8 mouse cellular contexts compared by ENCODE assay signal in genomic region chr15:79691023-79691508, GRCm38 (mm10). TPM values are rescaled to one million over a fixed set of nuclear protein-coding genes. Genes with fewer than 3 reads are reported as not detected.
DNase-seq lines count a peak whose midpoint lies in the region; ATAC-seq and TF ChIP-seq lines count a peak whose summit lies in the region.

No protein-coding gene starts in this region.

- peak; percentile 4 for ATAC-seq in forebrain, embryonic 16.5 days
- ATAC-seq in intestine, embryonic 14.5 days (replicated peaks; ENCODE audit: low FRiP score, low TSS enrichment, low read depth): peak; percentile 21
- no peak for ATAC-seq in megakaryocyte progenitor cell, adult 5-6 weeks (replicated peaks; ENCODE audit: poor library complexity)

- peaks cover 61% of the 10 kb centered on the region for H3K79me2 ChIP-seq in macrophage (ENCODE audit: inconsistent target)

- H3K4me3 ChIP-seq in left cerebral cortex, adult 2 months: peak overlapping the region; percentile 97
- H3K4me3 ChIP-seq in brown adipose tissue, adult 24 weeks (ENCODE audit: insufficient read depth, low read depth, low read length): peak overlapping the region; percentile 73
- H3K4me3 ChIP-seq in forebrain, embryonic 16.5 days (replicated peaks; ENCODE audit: low read length): peak overlapping the region; percentile 91
- H3K4me3 ChIP-seq in intestine, embryonic 14.5 days (ENCODE audit: low read depth, low read length): peak overlapping the region; percentile 80
- peak overlapping the region; percentile 60 for H3K4me3 ChIP-seq in macrophage (ENCODE audit: inconsistent target)

- peak overlapping the region; percentile 73 for H3K4me2 ChIP-seq in forebrain, embryonic 16.5 days (ENCODE audit: low read length)
- peak overlapping the region; percentile 98 for H3K4me2 ChIP-seq in intestine, embryonic 14.5 days (ENCODE audit: low read length)

- peak overlapping the region; percentile 87 for H3K27ac ChIP-seq in left cerebral cortex, adult 2 months
- H3K27ac ChIP-seq in brown adipose tissue, adult 24 weeks (replicated peaks; ENCODE audit: low read depth, low read length): no peak overlapping the region
- H3K27ac ChIP-seq in forebrain, embryonic 16.5 days (ENCODE audit: low read length): peak overlapping the region; percentile 84
- peak overlapping the region; percentile 73 for H3K27ac ChIP-seq in intestine, embryonic 14.5 days (ENCODE audit: low read depth)
- H3K27ac ChIP-seq in macrophage: no peak overlapping the region

- no peaks in the 10 kb centered on the region for H3K9me3 ChIP-seq in forebrain, embryonic 16.5 days (ENCODE audit: control insufficient read depth, low read length)
- no peaks in the 10 kb centered on the region for H3K9me3 ChIP-seq in intestine, embryonic 14.5 days (ENCODE audit: control insufficient read depth, low read length)

- intact Hi-C loops in left cerebral cortex, adult 2 months (cut with DNase I): no loop called here
- intact Hi-C loops in left cerebral cortex, postnatal 25 days (cut with DNase I): no loop called here

- peaks cover 13% of the 10 kb centered on the region for H3K4me1 ChIP-seq in brown adipose tissue, adult 24 weeks (ENCODE audit: control insufficient read depth, insufficient read depth, insufficient read length, low read length)
- peaks cover 29% of the 10 kb centered on the region for H3K4me1 ChIP-seq in forebrain, embryonic 16.5 days (replicated peaks; ENCODE audit: control insufficient read depth, insufficient read depth, low read length)
- peaks cover 23% of the 10 kb centered on the region for H3K4me1 ChIP-seq in intestine, embryonic 14.5 days (replicated peaks; ENCODE audit: control insufficient read depth, insufficient read depth, low read length)

- H3K27me3 ChIP-seq in forebrain, embryonic 16.5 days (replicated peaks; ENCODE audit: control insufficient read depth, insufficient read depth, low read length): no peaks in the 10 kb centered on the region
- no peaks in the 10 kb centered on the region for H3K27me3 ChIP-seq in intestine, embryonic 14.5 days (replicated peaks; ENCODE audit: control insufficient read depth, insufficient read depth, low read length)

- no peak for TF ChIP-seq CTCF in left cerebral cortex, adult 2 months (IDR thresholded peaks at IDR 0.05)

- under 1% methylated on average over 51 of the region's 53 CpGs for WGBS in forebrain, embryonic 16.5 days
- WGBS in intestine, embryonic 14.5 days: under 1% methylated on average over 51 of the region's 53 CpGs
- WGBS in macrophage (ENCODE audit: missing documents): under 1% methylated on average over 53 of the region's 53 CpGs

- peaks cover 3% of the 10 kb centered on the region; the same call in 1 of the 2 replicates for H3K36me3 ChIP-seq in forebrain, embryonic 16.5 days (ENCODE audit: control insufficient read depth, insufficient read depth)
- peaks cover 18% of the 10 kb centered on the region for H3K36me3 ChIP-seq in intestine, embryonic 14.5 days (ENCODE audit: control insufficient read depth, insufficient read depth, low read length)
- H3K36me3 ChIP-seq in macrophage (ENCODE audit: inconsistent target): no peaks in the 10 kb centered on the region

- peak overlapping the region; percentile 87 for H3K9ac ChIP-seq in forebrain, embryonic 16.5 days (replicated peaks; ENCODE audit: low read depth, low read length)
- peak overlapping the region; percentile 88 for H3K9ac ChIP-seq in intestine, embryonic 14.5 days (ENCODE audit: low read length)

- DNase-seq in left cerebral cortex, adult 2 months (ENCODE audit: extremely low spot score in 1 of 2, low spot score in 2 of 2): peak; percentile 50 to 52
- DNase-seq in left cerebral cortex, postnatal 25 days (ENCODE audit: low spot score in 2 of 2): no peak
- DNase-seq in intestine, embryonic 14.5 days (ENCODE audit: low spot score): no peak
- DNase-seq in thymus, postnatal 14 days: peak; percentile 60

RNA-seq across cellular contexts. Expression of gene Gtpbp1, which starts 0.4 kb away (rescaled TPM):
- total RNA-seq in left cerebral cortex, adult 2 months (2021): 10 to 100 TPM; 54.2 to 58.0 TPM
- total RNA-seq in left cerebral cortex, postnatal 25 days (2021): 10 to 100 TPM; 42.5 to 47.7 TPM
- polyA plus RNA-seq in brown adipose tissue, adult 24 weeks (2012; ENCODE audit: insufficient read depth, insufficient read length, missing spikeins): 15.3 and 15.4 TPM in 2 replicates
- polyA plus RNA-seq in forebrain, embryonic 16.5 days (2015; fragmentation: Nextera tagmentation; extraction: Ambion mirVana): 55.7 and 56.5 TPM in 2 replicates
- polyA plus RNA-seq in intestine, embryonic 14.5 days (2014; fragmentation: Nextera tagmentation; extraction: Ambion mirVana): 33.1 and 35.1 TPM in 2 replicates
- 10 to 100 TPM in 24 of 26 experiments, 1 to 10 TPM in 2; 8.8 to 74.7 (median 34.9) TPM for total RNA-seq in macrophage (2018; cell fraction: chromatin; rRNA removed)
- total RNA-seq in macrophage (2018; cell fraction: cytosol; rRNA removed): 10 to 100 TPM; 13.8 to 28.6 (median 20.0) TPM
- total RNA-seq in macrophage (2018; cell fraction: nucleus; rRNA removed): 10 to 100 TPM; 11.7 to 42.6 (median 29.4) TPM
- 18.0 to 29.2 TPM (median 22.4 TPM) in 3 replicates for polyA plus RNA-seq in macrophage (2018)
- 31.0 and 34.5 TPM in 2 replicates for total RNA-seq in megakaryocyte progenitor cell, adult 5-6 weeks (2015)
- total RNA-seq in megakaryocyte progenitor cell, adult 5-6 weeks (2017): 48.2 and 58.6 TPM in 2 replicates

RNA-seq across cellular contexts. Expression of gene Josd1, which starts 3.3 kb away (rescaled TPM):
- total RNA-seq in left cerebral cortex, adult 2 months (2021): 10 to 100 TPM; 64.3 to 68.0 TPM
- total RNA-seq in left cerebral cortex, postnatal 25 days (2021): 10 to 100 TPM; 71.7 to 71.8 TPM
- 25.5 and 29.5 TPM in 2 replicates for polyA plus RNA-seq in brown adipose tissue, adult 24 weeks (2012; ENCODE audit: insufficient read depth, insufficient read length, missing spikeins)
- 24.5 and 25.2 TPM in 2 replicates for polyA plus RNA-seq in forebrain, embryonic 16.5 days (2015; fragmentation: Nextera tagmentation; extraction: Ambion mirVana)
- 13.8 and 16.1 TPM in 2 replicates for polyA plus RNA-seq in intestine, embryonic 14.5 days (2014; fragmentation: Nextera tagmentation; extraction: Ambion mirVana)
- 10 to 100 TPM in 1 of 26 experiments, 1 to 10 TPM in 25; 1.7 to 10.0 (median 4.2) TPM for total RNA-seq in macrophage (2018; cell fraction: chromatin; rRNA removed)
- 10 to 100 TPM; 12.9 to 25.9 (median 17.1) TPM for total RNA-seq in macrophage (2018; cell fraction: cytosol; rRNA removed)
- total RNA-seq in macrophage (2018; cell fraction: nucleus; rRNA removed): 10 to 100 TPM in 16 of 26 experiments, 1 to 10 TPM in 10; 5.7 to 18.4 (median 10.6) TPM
- 13.3 to 18.4 TPM (median 16.8 TPM) in 3 replicates for polyA plus RNA-seq in macrophage (2018)
- 16.0 and 18.9 TPM in 2 replicates for total RNA-seq in megakaryocyte progenitor cell, adult 5-6 weeks (2015)
- 25.1 and 26.2 TPM in 2 replicates for total RNA-seq in megakaryocyte progenitor cell, adult 5-6 weeks (2017)

RNA-seq across cellular contexts. Expression of gene Tomm22, which starts 20.4 kb away (rescaled TPM):
- total RNA-seq in left cerebral cortex, adult 2 months (2021): 10 to 100 TPM; 81.8 to 96.6 TPM
- 100 to 1,000 TPM in 1 of 2 experiments, 10 to 100 TPM in 1; 97.8 to 100 TPM for total RNA-seq in left cerebral cortex, postnatal 25 days (2021)
- 185 and 193 TPM in 2 replicates for polyA plus RNA-seq in brown adipose tissue, adult 24 weeks (2012; ENCODE audit: insufficient read depth, insufficient read length, missing spikeins)
- polyA plus RNA-seq in forebrain, embryonic 16.5 days (2015; fragmentation: Nextera tagmentation; extraction: Ambion mirVana): 249 and 262 TPM in 2 replicates
- 244 and 272 TPM in 2 replicates for polyA plus RNA-seq in intestine, embryonic 14.5 days (2014; fragmentation: Nextera tagmentation; extraction: Ambion mirVana)
- 10 to 100 TPM in 20 of 26 experiments, 1 to 10 TPM in 6; 5.6 to 22.7 (median 14.4) TPM for total RNA-seq in macrophage (2018; cell fraction: chromatin; rRNA removed)
- total RNA-seq in macrophage (2018; cell fraction: cytosol; rRNA removed): 100 to 1,000 TPM in 1 of 26 experiments, 10 to 100 TPM in 25; 77.3 to 100 (median 86.7) TPM
- total RNA-seq in macrophage (2018; cell fraction: nucleus; rRNA removed): 10 to 100 TPM; 13.5 to 72.1 (median 38.9) TPM
- polyA plus RNA-seq in macrophage (2018): 71.6 to 131 TPM (median 97.1 TPM) in 3 replicates
- total RNA-seq in megakaryocyte progenitor cell, adult 5-6 weeks (2015): 197 and 207 TPM in 2 replicates
- 85.1 and 112 TPM in 2 replicates for total RNA-seq in megakaryocyte progenitor cell, adult 5-6 weeks (2017)

RNA-seq across cellular contexts. Expression of gene Cby1, which starts 32.1 kb away (rescaled TPM):
- total RNA-seq in left cerebral cortex, adult 2 months (2021): 10 to 100 TPM; 42.6 to 49.4 TPM
- 10 to 100 TPM; 51.2 to 53.6 TPM for total RNA-seq in left cerebral cortex, postnatal 25 days (2021)
- polyA plus RNA-seq in brown adipose tissue, adult 24 weeks (2012; ENCODE audit: insufficient read depth, insufficient read length, missing spikeins): 13.9 and 16.3 TPM in 2 replicates
- 116 and 117 TPM in 2 replicates for polyA plus RNA-seq in forebrain, embryonic 16.5 days (2015; fragmentation: Nextera tagmentation; extraction: Ambion mirVana)
- 36.0 and 39.3 TPM in 2 replicates for polyA plus RNA-seq in intestine, embryonic 14.5 days (2014; fragmentation: Nextera tagmentation; extraction: Ambion mirVana)
- total RNA-seq in macrophage (2018; cell fraction: chromatin; rRNA removed): 1 to 10 TPM in 18 of 26 experiments, not detected in 8; 1.1 to 4.9 (median 2.0) TPM
- total RNA-seq in macrophage (2018; cell fraction: cytosol; rRNA removed): 10 to 100 TPM in 18 of 26 experiments, 1 to 10 TPM in 8; 6.7 to 17.0 (median 11.4) TPM
- total RNA-seq in macrophage (2018; cell fraction: nucleus; rRNA removed): 1 to 10 TPM in 24 of 26 experiments, under 1 TPM in 2; 0.75 to 5.7 (median 3.2) TPM
- polyA plus RNA-seq in macrophage (2018): 11.0 to 24.8 TPM (median 14.4 TPM) in 3 replicates
- 13.8 and 19.0 TPM in 2 replicates for total RNA-seq in megakaryocyte progenitor cell, adult 5-6 weeks (2015)
- 47.9 and 65.2 TPM in 2 replicates for total RNA-seq in megakaryocyte progenitor cell, adult 5-6 weeks (2017)

RNA-seq across cellular contexts. Expression of gene Fam227a, which starts 32.3 kb away (rescaled TPM):
- total RNA-seq in left cerebral cortex, adult 2 months (2021): 10 to 100 TPM; 12.9 to 13.6 TPM
- 10 to 100 TPM in 1 of 2 experiments, 1 to 10 TPM in 1; 7.7 to 10.9 TPM for total RNA-seq in left cerebral cortex, postnatal 25 days (2021)
- 0.32 and 0.58 TPM in 2 replicates for polyA plus RNA-seq in brown adipose tissue, adult 24 weeks (2012; ENCODE audit: insufficient read depth, insufficient read length, missing spikeins)
- 3.9 and 4.5 TPM in 2 replicates for polyA plus RNA-seq in forebrain, embryonic 16.5 days (2015; fragmentation: Nextera tagmentation; extraction: Ambion mirVana)
- polyA plus RNA-seq in intestine, embryonic 14.5 days (2014; fragmentation: Nextera tagmentation; extraction: Ambion mirVana): 1.3 and 1.9 TPM in 2 replicates
- 10 to 100 TPM in 8 of 26 experiments, 1 to 10 TPM in 17, under 1 TPM in 1; 0.90 to 18.2 (median 6.5) TPM for total RNA-seq in macrophage (2018; cell fraction: chromatin; rRNA removed)
- under 1 TPM in 24 of 26 experiments, not detected in 2; 0.04 to 0.82 (median 0.24) TPM for total RNA-seq in macrophage (2018; cell fraction: cytosol; rRNA removed)
- total RNA-seq in macrophage (2018; cell fraction: nucleus; rRNA removed): 10 to 100 TPM in 2 of 26 experiments, 1 to 10 TPM in 19, under 1 TPM in 5; 0.29 to 11.5 (median 2.8) TPM
- polyA plus RNA-seq in macrophage (2018): 0.34 to 1.0 TPM in 2 of 3 replicates, not detected in the other
- 0.61 and 1.5 TPM in 2 replicates for total RNA-seq in megakaryocyte progenitor cell, adult 5-6 weeks (2015)
- 0.92 and 1.4 TPM in 2 replicates for total RNA-seq in megakaryocyte progenitor cell, adult 5-6 weeks (2017)

Comparison
In these comparisons a context has a peak if more than half of its experiments do, and no peak if none do; other contexts are left out.
1. DNase-seq: peak in left cerebral cortex, adult 2 months (2 of 2) and thymus, postnatal 14 days (single experiment); none in left cerebral cortex, postnatal 25 days (0 of 2) and intestine, embryonic 14.5 days (single experiment).
2. H3K27ac ChIP-seq: peak in left cerebral cortex, adult 2 months (single experiment), forebrain, embryonic 16.5 days (single experiment) and intestine, embryonic 14.5 days (single experiment); none in brown adipose tissue, adult 24 weeks (single experiment) and macrophage (single experiment).
3. Peak in every context shown above with its lines, with median percentiles within 50 percentile points of each other: H3K4me3 ChIP-seq.